Mouse (Mus musculus): ENCODE measurements around the gene Amz1.

DNA sequence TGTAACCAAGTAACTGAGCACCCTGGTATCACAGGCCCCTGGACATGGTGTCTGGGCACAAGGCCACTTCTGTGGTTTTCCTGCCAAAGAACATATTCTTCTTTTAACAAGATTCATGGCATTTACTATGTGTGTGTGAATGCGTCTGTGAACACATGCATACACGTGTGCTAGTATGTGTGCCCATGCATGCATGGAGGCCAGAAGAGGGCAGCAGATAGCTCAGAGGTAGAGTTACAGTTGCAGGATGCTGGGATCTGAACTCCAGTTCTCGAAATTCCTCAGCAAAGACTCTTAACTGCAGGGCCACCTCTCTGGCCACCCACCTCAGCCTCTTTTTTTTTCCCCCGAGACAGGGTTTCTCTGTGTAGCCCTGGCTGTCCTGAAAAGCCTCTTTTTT, 59.6 kb downstream of the Amz1 start:
- TF ChIP-seq TAL1 (IDR thresholded peaks at IDR 0.05; ENCODE audit: low read length), result no peak
- TF ChIP-seq GATA1 (IDR thresholded peaks at IDR 0.05; ENCODE audit: low read length), result no peak
